ENCODE assay signal across 9 mouse cellular contexts in the genomic region with DNA sequence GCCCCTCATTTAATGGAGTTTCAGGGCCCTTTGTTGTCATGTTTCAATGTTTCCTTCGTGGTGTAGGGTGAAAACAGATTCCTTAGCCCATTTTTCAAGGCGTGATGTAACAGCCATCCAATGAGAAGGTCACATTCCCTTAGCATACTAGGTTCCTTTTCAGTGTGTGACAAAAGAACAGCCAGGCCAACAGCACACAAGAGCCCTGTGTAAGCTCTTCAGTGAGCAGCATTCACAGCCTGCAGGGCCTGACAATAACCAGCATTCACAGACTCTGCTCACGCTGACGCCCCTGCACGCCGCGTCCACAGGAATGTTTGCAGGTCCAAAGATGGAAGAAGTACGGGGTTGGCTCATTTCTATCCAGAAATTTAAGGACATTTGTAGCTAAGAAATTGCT.
DNase-seq lines count a peak whose midpoint lies in the region; ATAC-seq lines count a peak whose summit lies in the region.
"Had no signal": no experiment of that assay in that cellular context is flagged by ENCODE, and none has a peak within 500 bp of the region (broad histone marks: within the 10 kb centered on the region; RNA-seq: fewer than 3 reads in every experiment).

No protein-coding gene starts in this region.

- H3K4me1 ChIP-seq in forebrain, embryonic 11.5 days (replicated peaks; ENCODE audit: control insufficient read depth, insufficient read depth, low read length): peaks cover 18% of the 10 kb centered on the region; the same call in 1 of the 2 replicates
- H3K4me1 ChIP-seq in limb, embryonic 10.5 days: no peaks in the 10 kb centered on the region; the same call in 1 of the 2 replicates
- H3K4me1 ChIP-seq in neural tube, embryonic 15.5 days: peaks cover 11% of the 10 kb centered on the region
- H3K4me1 ChIP-seq: liver, embryonic 15.5 days had no signal

- H3K9ac ChIP-seq in forebrain, embryonic 11.5 days (ENCODE audit: low read length): no peak overlapping the region
- H3K9ac ChIP-seq in neural tube, embryonic 15.5 days (replicated peaks): no peak overlapping the region
- H3K9ac ChIP-seq: liver, embryonic 15.5 days had no signal

- no peaks in the 10 kb centered on the region for H3K36me3 ChIP-seq in forebrain, embryonic 11.5 days (ENCODE audit: control insufficient read depth, insufficient read depth, low read length)
- H3K36me3 ChIP-seq in limb, embryonic 10.5 days: no peaks in the 10 kb centered on the region
- H3K36me3 ChIP-seq in neural tube, embryonic 15.5 days: no peaks in the 10 kb centered on the region
- H3K36me3 ChIP-seq: liver, embryonic 15.5 days had no signal

- peak; percentile 39 for DNase-seq in left cerebral cortex, adult 11 months (ENCODE audit: low spot score)
- no peak for DNase-seq in left cerebral cortex, postnatal 36 days (ENCODE audit: low spot score in 2 of 2)
- DNase-seq in forebrain, embryonic 11.5 days (ENCODE audit: low spot score): peak; percentile 86
- no peak for DNase-seq in limb, embryonic 10.5 days (ENCODE audit: low spot score)
- no peak for DNase-seq in heart, adult 8-10 months (ENCODE audit: low spot score)
- DNase-seq in cerebellum, adult 9-10 months: no peak
- no peak for DNase-seq in adrenal gland, postnatal 10 days

- H3K4me2 ChIP-seq in forebrain, embryonic 11.5 days (ENCODE audit: low read depth, low read length, severe bottlenecking): peak overlapping the region; percentile 1; the same call in 1 of the 2 replicates
- no peak overlapping the region for H3K4me2 ChIP-seq in neural tube, embryonic 15.5 days
- H3K4me2 ChIP-seq: liver, embryonic 15.5 days had no signal

- peak; percentile 97 for ATAC-seq in forebrain, embryonic 11.5 days (replicated peaks; ENCODE audit: low FRiP score)
- ATAC-seq in neural tube, embryonic 15.5 days (ENCODE audit: low FRiP score): peak; percentile 41; the same call in 1 of the 2 replicates

- intact Hi-C loops in left cerebral cortex, postnatal 36 days (cut with DNase I): no loop called here

- H3K9me3 ChIP-seq in forebrain, embryonic 11.5 days (ENCODE audit: control insufficient read depth, low read length): no peaks in the 10 kb centered on the region
- H3K9me3 ChIP-seq in limb, embryonic 10.5 days (replicated peaks): no peaks in the 10 kb centered on the region
- H3K9me3 ChIP-seq in neural tube, embryonic 15.5 days (replicated peaks): no peaks in the 10 kb centered on the region
- H3K9me3 ChIP-seq: liver, embryonic 15.5 days had no signal

- H3K27ac ChIP-seq in forebrain, embryonic 11.5 days (ENCODE audit: low read depth, low read length): peak overlapping the region; percentile 74; the same call in 1 of the 2 replicates
- 0 out of 2 replicates have a peak overlapping the region, but pooled peaks have one; percentile 36 for H3K27ac ChIP-seq in limb, embryonic 10.5 days
- H3K27ac ChIP-seq in neural tube, embryonic 15.5 days (replicated peaks): no peak overlapping the region
- H3K27ac ChIP-seq: liver, embryonic 15.5 days had no signal

- no peaks in the 10 kb centered on the region for H3K27me3 ChIP-seq in forebrain, embryonic 11.5 days (ENCODE audit: control insufficient read depth, insufficient read depth, low read length)
- H3K27me3 ChIP-seq in limb, embryonic 10.5 days (ENCODE audit: low read depth, poor library complexity, severe bottlenecking): no peaks in the 10 kb centered on the region
- H3K27me3 ChIP-seq in neural tube, embryonic 15.5 days (replicated peaks): no peaks in the 10 kb centered on the region
- H3K27me3 ChIP-seq: liver, embryonic 15.5 days had no signal

- H3K4me3 ChIP-seq in forebrain, embryonic 11.5 days (ENCODE audit: low read depth, low read length): no peak overlapping the region
- H3K4me3 ChIP-seq in limb, embryonic 10.5 days: no peak overlapping the region
- no peak overlapping the region for H3K4me3 ChIP-seq in neural tube, embryonic 15.5 days (replicated peaks)
- H3K4me3 ChIP-seq: liver, embryonic 15.5 days had no signal

- WGBS in forebrain, embryonic 11.5 days: 12% methylated on average over 8 of the region's 8 CpGs
- 87% methylated on average over 8 of the region's 8 CpGs for WGBS in limb, embryonic 10.5 days
- WGBS in neural tube, embryonic 15.5 days: 15% methylated on average over 8 of the region's 8 CpGs

Comparison
In these comparisons a context has a peak if more than half of its experiments do, and no peak if none do; other contexts are left out.
1. DNase-seq: peak in left cerebral cortex, adult 11 months (single experiment) and forebrain, embryonic 11.5 days (single experiment); none in left cerebral cortex, postnatal 36 days (0 of 2), limb, embryonic 10.5 days (single experiment), heart, adult 8-10 months (single experiment), cerebellum, adult 9-10 months (single experiment) and adrenal gland, postnatal 10 days (single experiment).